Mouse (Mus musculus): ENCODE data around the gene Adgra1. TPM values are rescaled to one million over a fixed set of nuclear protein-coding genes. Genes with fewer than 3 reads are reported as not detected.

Gene Adgra1
- 0.39 and 1.0 TPM in 2 replicates for polyA plus RNA-seq (2015; fragmentation: Nextera tagmentation; extraction: Ambion mirVana)

- WGBS = under 1% methylated on average over 27 of the region's 27 CpGs
- H3K9me3 ChIP-seq (ENCODE audit: control insufficient read depth, low read length) = no peaks in the 10 kb centered on the region
- no peaks in the 10 kb centered on the region for H3K36me3 ChIP-seq (ENCODE audit: control insufficient read depth, insufficient read depth, low read length)
- ATAC-seq = peak; percentile 85
- H3K27me3 ChIP-seq (replicated peaks; ENCODE audit: control insufficient read depth, insufficient read depth, low read length) = peaks cover 25% of the 10 kb centered on the region; the same call in 1 of the 2 replicates
- 0 out of 2 replicates have a peak, but pooled peaks cover 2% of the 10 kb centered on the region for H3K4me1 ChIP-seq (ENCODE audit: control insufficient read depth, insufficient read depth, low read length)
- no peak within 1 kb of the TSS for H3K27ac ChIP-seq (ENCODE audit: low read length)
- no peak within 1 kb of the TSS for H3K9ac ChIP-seq (ENCODE audit: low read depth, low read length)
- peak within 1 kb of the TSS; percentile 15 for H3K4me3 ChIP-seq (ENCODE audit: low read length)
- H3K4me2 ChIP-seq (ENCODE audit: low read depth, low read length) = peak within 1 kb of the TSS; percentile 34
Observed at GRCm38 (mm10) chr7:139834036-139834435, at the start of gene Adgra1. Gene Adgra1, plus strand, starts transcription at chr7:139834174.

GRCm38 (mm10) chr7:139787382-139787781 lies 46.6 kb upstream of the Adgra1 start:
- no peak for ATAC-seq
- no peaks in the 10 kb centered on the region for H3K4me1 ChIP-seq (ENCODE audit: control insufficient read depth, insufficient read depth, low read length)
- no peak overlapping the region for H3K4me2 ChIP-seq (ENCODE audit: low read depth, low read length)
- WGBS = 72% methylated on average over 2 of the region's 2 CpGs
- H3K9ac ChIP-seq (ENCODE audit: low read depth, low read length) = no peak overlapping the region
- no peak overlapping the region for H3K27ac ChIP-seq (ENCODE audit: low read length)
- no peaks in the 10 kb centered on the region for H3K9me3 ChIP-seq (ENCODE audit: control insufficient read depth, low read length)
- no peaks in the 10 kb centered on the region for H3K27me3 ChIP-seq (replicated peaks; ENCODE audit: control insufficient read depth, insufficient read depth, low read length)
- H3K4me3 ChIP-seq (ENCODE audit: low read length) = no peak overlapping the region
- no peaks in the 10 kb centered on the region for H3K36me3 ChIP-seq (ENCODE audit: control insufficient read depth, insufficient read depth, low read length)

GRCm38 (mm10) chr7:139788927-139789326 lies 45.0 kb upstream of the Adgra1 start:
- Histone ChIP-seq H3K9ac (ENCODE audit: low read depth, low read length) (no peak overlapping the region), H3K4me2 (ENCODE audit: low read depth, low read length) (no peak overlapping the region), H3K9me3 (ENCODE audit: control insufficient read depth, low read length) (no peaks in the 10 kb centered on the region), H3K27ac (ENCODE audit: low read length) (no peak overlapping the region), H3K27me3 (replicated peaks; ENCODE audit: control insufficient read depth, insufficient read depth, low read length) (no peaks in the 10 kb centered on the region), H3K36me3 (ENCODE audit: control insufficient read depth, insufficient read depth, low read length) (no peaks in the 10 kb centered on the region), H3K4me3 (ENCODE audit: low read length) (no peak overlapping the region), H3K4me1 (ENCODE audit: control insufficient read depth, insufficient read depth, low read length) (no peaks in the 10 kb centered on the region)
- no peak for ATAC-seq
- WGBS = 84% methylated on average over 11 of the region's 11 CpGs

GRCm38 (mm10) chr7:139789718-139790117 lies 44.3 kb upstream of the Adgra1 start:
- H3K36me3 ChIP-seq (ENCODE audit: control insufficient read depth, insufficient read depth, low read length) = no peaks in the 10 kb centered on the region
- no peak overlapping the region for H3K4me3 ChIP-seq (ENCODE audit: low read length)
- no peaks in the 10 kb centered on the region for H3K27me3 ChIP-seq (replicated peaks; ENCODE audit: control insufficient read depth, insufficient read depth, low read length)
- H3K4me2 ChIP-seq (ENCODE audit: low read depth, low read length) = no peak overlapping the region
- no peak overlapping the region for H3K27ac ChIP-seq (ENCODE audit: low read length)
- WGBS = 74% methylated on average over 4 of the region's 4 CpGs
- no peaks in the 10 kb centered on the region for H3K9me3 ChIP-seq (ENCODE audit: control insufficient read depth, low read length)
- no peak for ATAC-seq
- no peaks in the 10 kb centered on the region for H3K4me1 ChIP-seq (ENCODE audit: control insufficient read depth, insufficient read depth, low read length)
- H3K9ac ChIP-seq (ENCODE audit: low read depth, low read length) = no peak overlapping the region

- Histone ChIP-seq H3K9ac (ENCODE audit: low read depth, low read length) (no peak overlapping the region), H3K4me2 (ENCODE audit: low read depth, low read length) (no peak overlapping the region), H3K36me3 (ENCODE audit: control insufficient read depth, insufficient read depth, low read length) (no peaks in the 10 kb centered on the region), H3K4me3 (ENCODE audit: low read length) (no peak overlapping the region), H3K4me1 (ENCODE audit: control insufficient read depth, insufficient read depth, low read length) (no peaks in the 10 kb centered on the region), H3K9me3 (ENCODE audit: control insufficient read depth, low read length) (no peaks in the 10 kb centered on the region), H3K27ac (ENCODE audit: low read length) (no peak overlapping the region), H3K27me3 (replicated peaks; ENCODE audit: control insufficient read depth, insufficient read depth, low read length) (no peaks in the 10 kb centered on the region)
- ATAC-seq = no peak
- WGBS = 79% methylated on average over 9 of the region's 9 CpGs
Observed at GRCm38 (mm10) chr7:139791601-139792000, 42.4 kb upstream of the Adgra1 start.

- Histone ChIP-seq H3K4me2 (ENCODE audit: low read depth, low read length) (no peak overlapping the region), H3K27ac (ENCODE audit: low read length) (no peak overlapping the region), H3K27me3 (replicated peaks; ENCODE audit: control insufficient read depth, insufficient read depth, low read length) (no peaks in the 10 kb centered on the region), H3K9ac (ENCODE audit: low read depth, low read length) (no peak overlapping the region), H3K9me3 (ENCODE audit: control insufficient read depth, low read length) (no peaks in the 10 kb centered on the region), H3K4me3 (ENCODE audit: low read length) (no peak overlapping the region), H3K36me3 (ENCODE audit: control insufficient read depth, insufficient read depth, low read length) (no peaks in the 10 kb centered on the region), H3K4me1 (ENCODE audit: control insufficient read depth, insufficient read depth, low read length) (no peaks in the 10 kb centered on the region)
- ATAC-seq = no peak
- WGBS = 75% methylated on average over 9 of the region's 9 CpGs
Observed at GRCm38 (mm10) chr7:139795004-139795605, 38.9 kb upstream of the Adgra1 start.

GRCm38 (mm10) chr7:139797186-139798109 lies 36.5 kb upstream of the Adgra1 start:
- no peak overlapping the region for H3K27ac ChIP-seq (ENCODE audit: low read length)
- no peaks in the 10 kb centered on the region for H3K4me1 ChIP-seq (ENCODE audit: control insufficient read depth, insufficient read depth, low read length)
- no peaks in the 10 kb centered on the region for H3K27me3 ChIP-seq (replicated peaks; ENCODE audit: control insufficient read depth, insufficient read depth, low read length)
- 69% methylated on average over 9 of the region's 9 CpGs for WGBS
- H3K9me3 ChIP-seq (ENCODE audit: control insufficient read depth, low read length) = no peaks in the 10 kb centered on the region
- H3K4me2 ChIP-seq (ENCODE audit: low read depth, low read length) = no peak overlapping the region
- no peak overlapping the region for H3K9ac ChIP-seq (ENCODE audit: low read depth, low read length)
- H3K4me3 ChIP-seq (ENCODE audit: low read length) = no peak overlapping the region
- no peak for ATAC-seq
- no peaks in the 10 kb centered on the region for H3K36me3 ChIP-seq (ENCODE audit: control insufficient read depth, insufficient read depth, low read length)

GRCm38 (mm10) chr7:139806175-139806601 lies 27.8 kb upstream of the Adgra1 start:
- Histone ChIP-seq H3K4me3 (ENCODE audit: low read length) (no peak overlapping the region), H3K27me3 (replicated peaks; ENCODE audit: control insufficient read depth, insufficient read depth, low read length) (no peaks in the 10 kb centered on the region), H3K9ac (ENCODE audit: low read depth, low read length) (no peak overlapping the region), H3K9me3 (ENCODE audit: control insufficient read depth, low read length) (no peaks in the 10 kb centered on the region), H3K36me3 (ENCODE audit: control insufficient read depth, insufficient read depth, low read length) (no peaks in the 10 kb centered on the region), H3K4me2 (ENCODE audit: low read depth, low read length) (no peak overlapping the region), H3K27ac (ENCODE audit: low read length) (no peak overlapping the region), H3K4me1 (ENCODE audit: control insufficient read depth, insufficient read depth, low read length) (no peaks in the 10 kb centered on the region)
- 59% methylated on average over 8 of the region's 8 CpGs for WGBS
- ATAC-seq = no peak

GRCm38 (mm10) chr7:139810036-139810435 lies 23.9 kb upstream of the Adgra1 start:
- no peak overlapping the region for H3K4me2 ChIP-seq (ENCODE audit: low read depth, low read length)
- no peak overlapping the region for H3K4me3 ChIP-seq (ENCODE audit: low read length)
- no peaks in the 10 kb centered on the region for H3K9me3 ChIP-seq (ENCODE audit: control insufficient read depth, low read length)
- H3K27me3 ChIP-seq (replicated peaks; ENCODE audit: control insufficient read depth, insufficient read depth, low read length) = no peaks in the 10 kb centered on the region
- H3K9ac ChIP-seq (ENCODE audit: low read depth, low read length) = no peak overlapping the region
- no peaks in the 10 kb centered on the region for H3K4me1 ChIP-seq (ENCODE audit: control insufficient read depth, insufficient read depth, low read length)
- no peaks in the 10 kb centered on the region for H3K36me3 ChIP-seq (ENCODE audit: control insufficient read depth, insufficient read depth, low read length)
- H3K27ac ChIP-seq (ENCODE audit: low read length) = no peak overlapping the region
- no peak for ATAC-seq
- 77% methylated on average over 6 of the region's 6 CpGs for WGBS
